12 mouse cellular contexts compared by ENCODE assay signal in the genomic region with DNA sequence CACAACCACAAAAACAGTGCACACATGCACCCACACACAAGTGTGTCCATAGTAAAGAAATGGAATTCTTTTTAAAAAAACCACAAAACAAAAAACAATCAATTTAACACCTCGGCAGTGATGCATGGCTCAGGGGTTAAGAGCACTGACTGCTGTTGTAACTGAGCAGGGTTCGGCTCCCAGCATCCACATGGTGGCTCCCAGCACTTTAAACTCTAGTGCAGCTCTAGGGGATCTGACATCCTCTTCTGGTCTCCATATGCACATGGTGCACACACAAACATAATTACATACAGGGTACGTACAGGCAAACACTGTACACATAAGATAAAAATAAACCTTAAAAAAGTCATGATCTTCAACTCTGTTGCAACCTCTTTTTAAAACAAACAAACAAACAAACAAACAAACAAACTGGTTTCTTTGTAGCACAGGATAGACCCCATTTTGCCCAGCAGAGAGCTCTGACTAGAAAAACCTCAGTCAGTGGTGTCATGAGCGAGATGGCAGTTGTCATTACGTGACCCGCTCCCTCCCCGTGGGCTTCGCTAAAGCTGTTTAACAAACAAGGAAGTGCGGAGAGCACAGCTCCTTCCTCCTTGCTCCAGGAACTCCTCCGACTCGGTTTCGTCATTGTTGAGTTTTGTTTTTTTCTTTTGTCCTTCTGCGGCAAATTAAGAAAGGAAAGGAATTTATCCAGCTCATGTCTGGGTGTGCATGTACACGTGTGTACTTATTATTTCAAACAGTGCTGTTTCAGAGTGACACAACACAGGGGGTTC. TPM values are rescaled to one million over a fixed set of nuclear protein-coding genes. Genes with fewer than 3 reads are reported as not detected.
DNase-seq lines count a peak whose midpoint lies in the region; ATAC-seq and TF ChIP-seq lines count a peak whose summit lies in the region.
"Had no signal": no experiment of that assay in that cellular context is flagged by ENCODE, and none has a peak within 500 bp of the region (broad histone marks: within the 10 kb centered on the region; RNA-seq: fewer than 3 reads in every experiment).

No protein-coding gene starts in this region.

- no peaks in the 10 kb centered on the region for H3K27me3 ChIP-seq in heart, embryonic 15.5 days
- H3K27me3 ChIP-seq in thymus, adult 2 months (ENCODE audit: control insufficient read depth, insufficient read depth, low read length), result no peaks in the 10 kb centered on the region
- H3K27me3 ChIP-seq in liver, embryonic 15.5 days, result no peaks in the 10 kb centered on the region
- H3K27me3 ChIP-seq: CH12.LX; midbrain, embryonic 13.5 days had no signal

- no peak overlapping the region for H3K4me3 ChIP-seq in heart, embryonic 15.5 days
- no peak overlapping the region for H3K4me3 ChIP-seq in thymus, adult 2 months (ENCODE audit: control insufficient read depth, insufficient read depth, low read length)
- H3K4me3 ChIP-seq in liver, embryonic 15.5 days (replicated peaks), result no peak overlapping the region
- H3K4me3 ChIP-seq in left cerebral cortex, adult 2 months, result no peak overlapping the region
- H3K4me3 ChIP-seq: midbrain, embryonic 13.5 days had no signal

- TF ChIP-seq POLR2A in thymus, adult 2 months (IDR thresholded peaks at IDR 0.05; ENCODE audit: control insufficient read depth, extremely low read depth, insufficient read depth, low read length, poor library complexity), result no peak

- no peak overlapping the region for H3K9ac ChIP-seq in heart, embryonic 15.5 days
- no peak overlapping the region for H3K9ac ChIP-seq in liver, embryonic 15.5 days
- H3K9ac ChIP-seq: midbrain, embryonic 13.5 days had no signal

- peaks cover 27% of the 10 kb centered on the region for H3K36me3 ChIP-seq in heart, embryonic 15.5 days
- H3K36me3 ChIP-seq in thymus, adult 2 months (ENCODE audit: control insufficient read depth, insufficient read depth, low read length), result no peaks in the 10 kb centered on the region
- peaks cover 29% of the 10 kb centered on the region for H3K36me3 ChIP-seq in liver, embryonic 15.5 days (replicated peaks)

- 0 out of 2 replicates have a peak overlapping the region, but pooled peaks have one; percentile 26 for H3K27ac ChIP-seq in heart, embryonic 15.5 days
- H3K27ac ChIP-seq in thymus, adult 2 months (ENCODE audit: control insufficient read depth, insufficient read depth, low read length), result peak overlapping the region; percentile 18
- no peak overlapping the region for H3K27ac ChIP-seq in liver, embryonic 15.5 days (replicated peaks)
- no peak overlapping the region for H3K27ac ChIP-seq in left cerebral cortex, adult 2 months
- H3K27ac ChIP-seq: midbrain, embryonic 13.5 days had no signal

- 75% methylated on average over 14 of the region's 14 CpGs for WGBS in heart, embryonic 15.5 days
- WGBS in thymus, adult 2 months, result 42% methylated on average over 14 of the region's 14 CpGs
- 50% methylated on average over 14 of the region's 14 CpGs for WGBS in liver, embryonic 15.5 days (ENCODE audit: insufficient replicate concordance)

- H3K9me3 ChIP-seq in heart, embryonic 15.5 days (replicated peaks), result no peaks in the 10 kb centered on the region
- no peaks in the 10 kb centered on the region for H3K9me3 ChIP-seq in liver, embryonic 15.5 days (replicated peaks)
- H3K9me3 ChIP-seq: midbrain, embryonic 13.5 days had no signal

- no peak overlapping the region for H3K4me2 ChIP-seq in heart, embryonic 15.5 days
- H3K4me2 ChIP-seq in liver, embryonic 15.5 days, result no peak overlapping the region
- H3K4me2 ChIP-seq: midbrain, embryonic 13.5 days had no signal

- intact Hi-C loops in heart, postnatal 25 days (cut with DNase I), result no loop called here
- intact Hi-C loops in left cerebral cortex, adult 2 months (cut with DNase I), result no loop called here

- no peaks in the 10 kb centered on the region for H3K4me1 ChIP-seq in heart, embryonic 15.5 days (replicated peaks)
- H3K4me1 ChIP-seq in thymus, adult 2 months (replicated peaks; ENCODE audit: control insufficient read depth, insufficient read depth, low read length), result peaks cover 3% of the 10 kb centered on the region; the same call in 1 of the 2 replicates
- H3K4me1 ChIP-seq in liver, embryonic 15.5 days (replicated peaks), result no peaks in the 10 kb centered on the region
- H3K4me1 ChIP-seq: midbrain, embryonic 13.5 days had no signal

- no peak for TF ChIP-seq CTCF in thymus, adult 2 months (IDR thresholded peaks at IDR 0.05; ENCODE audit: borderline replicate concordance, control insufficient read depth, extremely low read depth, insufficient read depth, low read length, poor library complexity)
- TF ChIP-seq CTCF in left cerebral cortex, adult 2 months (IDR thresholded peaks at IDR 0.05), result no peak

- no peak for ATAC-seq in heart, embryonic 15.5 days (replicated peaks; ENCODE audit: insufficient number of reproducible peaks, insufficient read depth, low FRiP score, low read depth)
- ATAC-seq in liver, embryonic 15.5 days (ENCODE audit: insufficient read depth), result peak; percentile 28; the same call in 1 of the 2 replicates
- ATAC-seq: hindbrain, embryonic 16.5 days; midbrain, embryonic 13.5 days had no signal

- no peak for DNase-seq in heart, postnatal 25 days (ENCODE audit: low spot score)
- DNase-seq in thymus, adult 2 months, result peak; percentile 22
- no peak for DNase-seq in thymus, postnatal 0 days (ENCODE audit: low spot score)
- DNase-seq in naive thymus-derived CD4-positive, alpha-beta T cell, adult 2 months (ENCODE audit: low read depth), result peak; percentile 62
- DNase-seq in left cerebral cortex, adult 2 months (ENCODE audit: extremely low spot score in 1 of 2, low spot score in 2 of 2), result no peak
- no peak for DNase-seq in kidney, postnatal 4 days
- DNase-seq: cerebellum, adult 11-12 months had no signal

RNA-seq across cellular contexts. Expression of gene Llph, which starts 7.1 kb away (rescaled TPM):
- 26.0 and 29.4 TPM in 2 replicates for polyA plus RNA-seq in heart, embryonic 15.5 days (2015; fragmentation: Nextera tagmentation; extraction: Ambion mirVana)
- 1 to 10 TPM; 7.6 to 8.7 TPM for total RNA-seq in heart, postnatal 25 days (2021)
- polyA plus RNA-seq in thymus, adult 2 months (2012; rRNA removed), result 5.3 and 5.8 TPM in 2 replicates
- polyA plus RNA-seq in thymus, postnatal 0 days (2015; fragmentation: Nextera tagmentation; extraction: Ambion mirVana), result 67.9 and 74.0 TPM in 2 replicates
- polyA plus RNA-seq in liver, embryonic 15.5 days (2015; fragmentation: Nextera tagmentation; extraction: Ambion mirVana), result 20.4 and 23.3 TPM in 2 replicates
- total RNA-seq in left cerebral cortex, adult 2 months (2021), result 10 to 100 TPM; 21.7 to 24.3 TPM

RNA-seq across cellular contexts. Expression of gene Irak3, which starts 17.8 kb away (rescaled TPM):
- 0.59 and 0.94 TPM in 2 replicates for polyA plus RNA-seq in heart, embryonic 15.5 days (2015; fragmentation: Nextera tagmentation; extraction: Ambion mirVana)
- total RNA-seq in heart, postnatal 25 days (2021), result 1 to 10 TPM; 3.2 to 4.2 TPM
- polyA plus RNA-seq in thymus, adult 2 months (2012; rRNA removed), result 1.6 and 2.3 TPM in 2 replicates
- 1.1 and 1.3 TPM in 2 replicates for polyA plus RNA-seq in thymus, postnatal 0 days (2015; fragmentation: Nextera tagmentation; extraction: Ambion mirVana)
- polyA plus RNA-seq in liver, embryonic 15.5 days (2015; fragmentation: Nextera tagmentation; extraction: Ambion mirVana), result 1.3 and 1.8 TPM in 2 replicates
- under 1 TPM; 0.61 to 0.72 TPM for total RNA-seq in left cerebral cortex, adult 2 months (2021)

RNA-seq across cellular contexts. Expression of gene Tmbim4, which starts 18.4 kb away (rescaled TPM):
- 103 and 110 TPM in 2 replicates for polyA plus RNA-seq in heart, embryonic 15.5 days (2015; fragmentation: Nextera tagmentation; extraction: Ambion mirVana)
- 10 to 100 TPM; 87.0 to 97.5 TPM for total RNA-seq in heart, postnatal 25 days (2021)
- polyA plus RNA-seq in thymus, adult 2 months (2012; rRNA removed), result 138 and 155 TPM in 2 replicates
- polyA plus RNA-seq in thymus, postnatal 0 days (2015; fragmentation: Nextera tagmentation; extraction: Ambion mirVana), result 120 and 127 TPM in 2 replicates
- 75.4 and 78.6 TPM in 2 replicates for polyA plus RNA-seq in liver, embryonic 15.5 days (2015; fragmentation: Nextera tagmentation; extraction: Ambion mirVana)
- total RNA-seq in left cerebral cortex, adult 2 months (2021), result 10 to 100 TPM; 58.7 to 68.8 TPM

Comparison
In these comparisons a context has a peak if more than half of its experiments do, and no peak if none do; other contexts are left out.
1. DNase-seq: peak in thymus, adult 2 months (single experiment) and naive thymus-derived CD4-positive, alpha-beta T cell, adult 2 months (single experiment); none in heart, postnatal 25 days (single experiment), thymus, postnatal 0 days (single experiment), left cerebral cortex, adult 2 months (0 of 2) and kidney, postnatal 4 days (0 of 2).
2. H3K27ac ChIP-seq: peak in heart, embryonic 15.5 days (single experiment) and thymus, adult 2 months (single experiment); none in liver, embryonic 15.5 days (single experiment) and left cerebral cortex, adult 2 months (single experiment).